Mouse (Mus musculus) liver, adult 2 months (tissue): ENCODE results near the gene Grxcr1.

Source experiments
- CTCF ChIP-seq: fragments of 200-500 bp; IDR thresholded peaks from 2 replicates; pipeline ENCODE4 v1.5.1; 2011; ENCODE audit warnings: low read depth, low read length, control low read depth
- POLR2A ChIP-seq: fragments of 200-500 bp; IDR thresholded peaks from 2 replicates; pipeline ENCODE4 v1.6.1; 2011; ENCODE audit warnings: low read length, control low read depth; ENCODE audit not compliant: insufficient read depth; ENCODE audit errors: extremely low read depth

- TF ChIP-seq POLR2A: no peak
- TF ChIP-seq CTCF: no peak
These were observed at the start of gene Grxcr1 for GRCm38 (mm10) chr5:68031744-68032143.
